Mouse (Mus musculus) embryonic fibroblast, embryonic 13.5 days (primary cell): ENCODE data around the gene Spata1.

Experiments used
- CTCF ChIP-seq: IDR thresholded peaks from 2 replicates; pipeline ENCODE4 v1.5.1; 2011; ENCODE audit warnings: mild to moderate bottlenecking, control low read depth, low read length, moderate library complexity, borderline replicate concordance; ENCODE audit not compliant: insufficient read depth
- POLR2A ChIP-seq: IDR thresholded peaks from 2 replicates; pipeline ENCODE4 v1.6.1; 2011; ENCODE audit warnings: low read depth, mild to moderate bottlenecking, control low read depth, low read length, moderate library complexity

DNA sequence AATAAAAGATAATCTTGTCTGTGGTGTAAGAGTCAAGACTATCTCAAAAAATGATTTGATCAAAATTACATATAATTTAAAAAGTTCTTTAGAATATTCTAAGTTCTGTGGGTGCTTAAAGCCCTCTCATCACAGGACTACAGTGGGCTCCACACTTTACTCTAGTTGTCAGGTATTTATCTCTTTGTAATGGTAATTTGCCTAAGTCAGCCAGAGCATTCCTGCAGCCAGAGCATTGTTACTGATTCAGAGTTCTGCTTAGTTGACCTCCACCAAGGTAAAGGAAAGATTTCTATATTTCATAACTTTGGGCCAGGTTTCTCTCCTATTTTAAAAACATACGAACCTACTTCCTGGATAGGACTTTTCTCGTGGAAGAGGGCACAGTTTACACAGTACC lies 30.3 kb downstream of the Spata1 start:
- TF ChIP-seq CTCF (no peak), POLR2A (no peak)
